Mouse (Mus musculus): Measurements from ENCODE around the gene Mdc1.
"Not testable (repeated sequence)": the region's sequence is repeated elsewhere in the genome, so short reads cannot be mapped to it uniquely, and the experiment has no call there.

Mdc1 gene

DNA sequence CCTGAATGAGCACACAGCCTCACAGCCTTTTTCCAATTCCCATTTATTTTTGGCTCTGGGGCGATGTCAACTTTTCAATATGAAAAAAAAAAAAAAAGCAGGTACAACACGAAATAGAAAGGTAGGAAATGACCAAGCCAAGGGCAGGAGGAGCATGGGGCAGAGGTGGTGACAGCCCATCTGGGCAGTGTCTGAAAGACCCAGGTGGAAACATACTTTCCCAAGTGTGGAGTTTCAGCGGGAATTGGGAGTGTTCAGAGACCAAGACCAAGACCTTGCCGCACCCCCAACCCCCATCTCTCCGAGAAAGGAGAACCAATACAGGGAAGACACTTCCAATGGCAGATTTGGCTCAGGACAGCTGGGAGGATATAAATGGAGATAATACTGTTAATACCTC, 7.4 kb upstream of the Mdc1 start:
- Histone ChIP-seq H3K27me3 (ENCODE audit: control insufficient read depth, insufficient read depth, low read length, poor library complexity, severe bottlenecking) (no peaks in the 10 kb centered on the region), H3K36me3 (ENCODE audit: control insufficient read depth, insufficient read depth, low read length, poor library complexity, severe bottlenecking) (peaks cover 15% of the 10 kb centered on the region)
- DNase-seq (ENCODE audit: low read depth, low spot score), result no peak

DNA sequence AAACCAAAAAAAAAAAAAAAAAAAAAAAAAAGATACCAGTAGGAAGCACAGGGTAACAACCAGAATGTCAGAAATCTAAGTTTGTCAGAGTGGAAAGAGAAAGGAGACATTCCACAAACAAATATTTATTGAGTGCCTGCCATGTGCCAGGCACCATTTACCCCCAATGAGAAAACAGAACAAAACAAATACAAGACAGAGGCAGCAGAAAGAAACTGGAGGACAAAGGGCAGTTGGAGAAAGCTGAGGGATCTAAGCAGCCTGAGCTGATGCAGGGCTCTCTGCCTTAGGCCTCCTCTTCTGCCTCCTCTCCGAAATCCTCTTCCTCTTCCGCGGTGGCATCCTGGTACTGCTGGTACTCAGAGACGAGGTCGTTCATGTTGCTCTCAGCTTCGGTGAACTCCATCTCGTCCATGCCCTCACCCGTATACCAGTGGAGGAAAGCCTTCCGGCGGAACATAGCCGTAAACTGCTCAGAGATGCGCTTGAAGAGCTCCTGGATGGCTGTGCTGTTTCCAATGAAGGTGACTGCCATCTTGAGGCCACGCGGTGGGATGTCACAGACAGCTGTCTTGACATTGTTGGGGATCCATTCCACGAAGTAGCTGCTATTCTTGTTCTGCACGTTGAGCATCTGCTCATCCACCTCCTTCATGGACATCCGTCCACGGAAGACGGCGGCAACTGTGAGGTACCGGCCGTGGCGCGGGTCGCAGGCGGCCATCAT, 6.5 kb upstream of the Mdc1 start:
- Histone ChIP-seq H3K27me3 (ENCODE audit: control insufficient read depth, insufficient read depth, low read length, poor library complexity, severe bottlenecking) (no peaks in the 10 kb centered on the region), H3K36me3 (ENCODE audit: control insufficient read depth, insufficient read depth, low read length, poor library complexity, severe bottlenecking) (peaks cover 15% of the 10 kb centered on the region)
- DNase-seq (ENCODE audit: low read depth, low spot score), result no peak

DNA sequence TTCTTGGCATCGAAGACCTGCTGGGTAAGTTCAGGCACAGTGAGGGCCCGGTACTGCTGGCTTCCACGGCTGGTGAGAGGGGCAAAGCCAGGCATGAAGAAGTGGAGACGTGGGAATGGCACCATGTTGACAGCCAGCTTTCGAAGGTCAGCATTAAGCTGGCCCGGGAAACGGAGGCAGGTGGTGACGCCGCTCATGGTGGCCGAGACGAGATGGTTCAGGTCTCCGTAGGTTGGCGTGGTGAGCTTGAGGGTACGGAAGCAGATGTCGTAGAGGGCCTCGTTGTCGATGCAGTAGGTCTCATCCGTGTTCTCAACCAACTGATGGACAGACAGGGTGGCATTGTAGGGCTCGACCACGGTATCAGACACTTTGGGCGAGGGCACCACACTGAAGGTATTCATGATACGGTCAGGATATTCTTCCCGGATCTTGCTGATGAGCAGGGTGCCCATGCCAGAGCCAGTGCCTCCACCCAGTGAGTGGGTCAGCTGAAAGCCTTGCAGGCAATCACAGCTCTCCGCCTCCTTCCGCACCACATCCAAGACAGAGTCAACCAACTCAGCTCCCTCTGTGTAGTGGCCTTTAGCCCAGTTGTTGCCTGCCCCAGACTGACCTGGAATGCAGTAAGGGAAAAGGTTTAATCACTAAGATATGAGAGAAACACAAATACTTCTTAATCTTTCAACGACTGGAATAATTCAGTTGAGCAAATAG, 5.7 kb upstream of the Mdc1 start:
- Histone ChIP-seq H3K36me3 (ENCODE audit: control insufficient read depth, insufficient read depth, low read length, poor library complexity, severe bottlenecking) (peaks cover 15% of the 10 kb centered on the region), H3K27me3 (ENCODE audit: control insufficient read depth, insufficient read depth, low read length, poor library complexity, severe bottlenecking) (no peaks in the 10 kb centered on the region)
- no peak for DNase-seq (ENCODE audit: low read depth, low spot score)

DNA sequence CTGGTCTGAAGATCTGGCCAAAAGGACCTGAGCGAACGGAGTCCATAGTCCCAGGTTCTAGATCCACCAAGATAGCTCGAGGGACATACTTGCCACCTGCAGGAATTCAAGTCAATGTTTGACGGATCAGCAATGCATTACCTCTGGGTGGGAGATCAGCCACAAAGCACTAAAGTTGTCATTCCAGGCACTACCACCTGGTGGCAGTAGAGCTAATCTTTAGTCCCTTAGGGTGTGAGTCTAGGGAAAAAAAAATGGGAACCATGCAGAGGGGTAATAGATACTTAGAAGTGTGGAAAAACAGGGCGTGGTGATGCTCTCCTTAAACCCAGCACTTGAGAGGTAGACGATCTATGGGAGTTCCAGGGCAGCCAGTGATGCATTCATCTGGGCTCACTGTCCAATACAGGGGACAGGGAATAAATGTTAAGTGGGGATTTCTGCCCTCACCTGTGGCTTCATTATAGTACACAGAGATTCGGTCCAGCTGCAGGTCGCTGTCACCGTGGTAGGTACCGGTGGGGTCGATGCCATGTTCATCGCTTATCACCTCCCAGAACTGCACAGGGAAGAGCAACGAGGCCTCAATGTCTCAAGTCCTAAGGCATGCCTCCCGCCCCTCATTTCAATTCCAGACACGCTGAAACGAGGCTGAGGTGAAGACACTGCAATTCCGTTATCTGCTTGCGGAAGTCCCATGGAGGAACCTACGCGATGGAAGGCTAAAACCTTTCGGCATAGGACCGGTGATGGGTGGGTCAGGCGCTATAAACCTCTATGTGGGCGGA, 4.9 kb upstream of the Mdc1 start:
- peak; percentile 90 for DNase-seq (ENCODE audit: low read depth, low spot score)
- Histone ChIP-seq H3K36me3 (ENCODE audit: control insufficient read depth, insufficient read depth, low read length, poor library complexity, severe bottlenecking) (peaks cover 15% of the 10 kb centered on the region), H3K27me3 (ENCODE audit: control insufficient read depth, insufficient read depth, low read length, poor library complexity, severe bottlenecking) (no peaks in the 10 kb centered on the region)

DNA sequence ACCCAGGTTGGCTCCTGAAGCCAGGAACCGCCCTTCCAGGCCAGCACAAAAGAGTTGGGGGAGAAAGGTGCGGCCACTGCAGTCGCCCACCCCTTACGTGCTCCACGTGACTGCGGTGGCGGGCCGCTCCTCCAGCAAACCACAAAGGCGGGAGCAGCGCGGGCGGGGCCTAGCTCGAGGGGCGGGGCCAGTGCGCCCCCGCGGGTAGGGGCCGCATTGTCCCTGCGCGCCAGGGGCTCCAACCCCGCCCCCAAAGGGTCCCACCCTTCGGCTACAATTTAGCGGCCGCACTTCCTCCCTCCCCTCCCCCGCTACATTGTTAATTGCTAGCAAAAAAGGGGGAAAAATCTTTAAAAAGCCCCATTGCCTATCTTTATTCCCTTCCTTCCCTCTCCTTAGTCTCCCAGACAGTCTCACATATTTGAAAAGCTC, 4.3 kb upstream of the Mdc1 start:
- Histone ChIP-seq H3K27me3 (ENCODE audit: control insufficient read depth, insufficient read depth, low read length, poor library complexity, severe bottlenecking) (no peaks in the 10 kb centered on the region), H3K36me3 (ENCODE audit: control insufficient read depth, insufficient read depth, low read length, poor library complexity, severe bottlenecking) (peaks cover 15% of the 10 kb centered on the region)
- peak; percentile 67 for DNase-seq (ENCODE audit: low read depth, low spot score)

DNA sequence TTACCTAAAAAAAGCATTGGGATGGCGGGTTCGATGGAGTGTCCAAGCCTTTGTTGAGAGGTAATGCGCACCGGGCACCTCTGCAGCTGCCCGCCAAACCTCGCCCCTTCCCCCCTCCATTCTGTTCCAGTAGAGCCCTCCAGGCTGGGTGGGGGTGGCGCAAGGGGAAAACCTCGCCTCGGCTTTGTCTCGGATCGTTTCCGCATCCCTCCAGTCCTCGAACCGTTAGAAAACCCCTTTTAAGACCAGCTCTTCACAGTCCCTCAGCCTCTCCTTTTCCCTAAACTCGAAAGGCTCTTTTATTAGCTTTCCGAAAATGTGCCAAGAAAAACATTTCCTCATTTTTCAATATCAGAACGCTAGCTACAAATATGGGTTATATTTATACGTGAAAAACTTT, 3.8 kb upstream of the Mdc1 start:
- peaks cover 15% of the 10 kb centered on the region for H3K36me3 ChIP-seq (ENCODE audit: control insufficient read depth, insufficient read depth, low read length, poor library complexity, severe bottlenecking)
- DNase-seq (ENCODE audit: low read depth, low spot score), result peak; percentile 46
- H3K27me3 ChIP-seq (ENCODE audit: control insufficient read depth, insufficient read depth, low read length, poor library complexity, severe bottlenecking), result no peaks in the 10 kb centered on the region

DNA sequence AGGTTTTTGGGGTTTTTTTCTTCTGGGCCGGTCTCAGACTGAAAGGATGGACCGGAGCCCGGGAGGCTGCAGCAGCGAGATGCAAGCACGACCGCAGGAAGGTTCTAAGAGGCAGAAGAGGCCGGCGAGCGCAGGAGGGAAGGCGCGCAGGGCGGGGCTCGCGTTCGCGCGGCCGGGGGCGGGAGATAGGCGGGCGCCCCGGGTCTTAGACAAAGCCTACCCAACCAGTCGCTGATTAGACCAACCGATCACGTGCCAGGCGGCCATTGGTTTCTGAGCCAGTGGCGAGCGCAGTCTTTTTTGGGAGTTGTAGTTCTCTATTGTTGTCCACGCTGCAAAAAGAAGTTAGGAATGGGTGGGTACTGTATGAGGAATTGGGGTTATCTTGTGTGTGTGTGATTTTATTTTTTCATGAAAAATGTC, 3.2 kb upstream of the Mdc1 start, which contains the start of gene Tubb5:
Gene Tubb5 (minus strand): TSS at position 185 of the 423 bp plus-strand sequence.
- peak; percentile 92 for DNase-seq (ENCODE audit: low read depth, low spot score)
- Histone ChIP-seq H3K36me3 (ENCODE audit: control insufficient read depth, insufficient read depth, low read length, poor library complexity, severe bottlenecking) (peaks cover 13% of the 10 kb centered on the region), H3K27me3 (ENCODE audit: control insufficient read depth, insufficient read depth, low read length, poor library complexity, severe bottlenecking) (no peaks in the 10 kb centered on the region)

DNA sequence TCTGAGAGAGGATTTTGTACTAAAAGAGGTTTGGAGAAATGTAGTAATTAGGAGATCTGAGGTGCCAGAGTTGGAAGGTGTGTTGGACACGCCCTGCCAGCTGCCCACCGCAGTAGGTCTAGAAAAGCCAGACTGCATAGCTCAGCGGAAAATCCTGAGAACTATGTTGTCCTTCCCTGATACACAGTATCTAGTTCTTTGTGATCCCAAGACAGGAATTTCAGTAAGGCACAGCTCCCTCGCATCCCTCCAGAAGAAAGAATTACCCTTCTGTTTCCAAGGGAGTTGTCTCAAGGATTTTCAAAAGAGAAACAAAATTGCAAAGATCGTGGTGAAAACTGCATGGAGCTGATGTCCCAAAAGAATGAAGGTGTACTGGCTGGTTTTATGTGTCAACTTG, 2.7 kb upstream of the Mdc1 start:
- Histone ChIP-seq H3K36me3 (ENCODE audit: control insufficient read depth, insufficient read depth, low read length, poor library complexity, severe bottlenecking) (peaks cover 12% of the 10 kb centered on the region), H3K27me3 (ENCODE audit: control insufficient read depth, insufficient read depth, low read length, poor library complexity, severe bottlenecking) (no peaks in the 10 kb centered on the region)
- DNase-seq (ENCODE audit: low read depth, low spot score), result no peak

DNA sequence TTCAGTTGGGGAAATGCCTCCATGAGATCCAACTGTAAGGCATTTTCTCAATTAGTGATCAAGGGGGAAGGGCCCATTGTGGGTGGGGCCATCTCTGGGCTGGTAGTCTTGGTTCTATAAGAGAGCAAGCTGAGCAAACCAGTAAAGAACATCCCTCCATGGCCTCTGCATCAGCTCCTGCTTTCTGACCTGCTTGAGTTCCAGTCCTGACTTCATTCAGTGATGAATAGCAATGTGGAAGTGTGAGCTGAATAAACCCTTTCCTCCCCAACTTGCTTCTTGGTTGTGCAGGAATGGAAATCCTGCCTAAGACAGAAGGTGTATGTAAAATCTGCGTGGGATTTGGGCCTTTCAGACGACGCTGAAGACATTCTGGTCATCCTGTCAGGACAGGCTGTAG, 2.3 kb upstream of the Mdc1 start:
- not testable (repeated sequence) for DNase-seq (ENCODE audit: low read depth, low spot score); H3K27me3 ChIP-seq (ENCODE audit: control insufficient read depth, insufficient read depth, low read length, poor library complexity, severe bottlenecking)
- peaks cover 10% of the 10 kb centered on the region for H3K36me3 ChIP-seq (ENCODE audit: control insufficient read depth, insufficient read depth, low read length, poor library complexity, severe bottlenecking)

DNA sequence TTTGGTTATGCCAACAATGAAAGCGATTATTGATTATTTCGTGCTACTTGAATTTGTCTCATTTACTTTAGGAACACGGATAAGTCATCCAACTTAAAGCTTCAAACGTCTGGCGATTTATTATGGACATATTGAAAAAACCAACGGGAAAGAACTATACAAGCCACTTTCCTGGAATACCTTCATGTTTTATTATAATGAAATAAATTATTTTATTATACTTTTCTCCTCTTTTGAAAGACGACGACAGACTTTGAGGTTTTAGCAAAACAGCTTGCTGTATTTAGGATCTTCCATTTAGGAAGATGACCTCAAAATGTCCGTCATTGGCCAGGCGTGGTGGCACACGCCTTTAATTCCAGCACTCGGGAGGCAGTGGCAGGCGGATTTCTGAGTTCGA, 754 bp upstream of the Mdc1 start:
- DNase-seq (ENCODE audit: low read depth, low spot score), result no peak
- H3K27me3 ChIP-seq (ENCODE audit: control insufficient read depth, insufficient read depth, low read length, poor library complexity, severe bottlenecking), result no peaks in the 10 kb centered on the region
- H3K36me3 ChIP-seq (ENCODE audit: control insufficient read depth, insufficient read depth, low read length, poor library complexity, severe bottlenecking), result peaks cover 9% of the 10 kb centered on the region

DNA sequence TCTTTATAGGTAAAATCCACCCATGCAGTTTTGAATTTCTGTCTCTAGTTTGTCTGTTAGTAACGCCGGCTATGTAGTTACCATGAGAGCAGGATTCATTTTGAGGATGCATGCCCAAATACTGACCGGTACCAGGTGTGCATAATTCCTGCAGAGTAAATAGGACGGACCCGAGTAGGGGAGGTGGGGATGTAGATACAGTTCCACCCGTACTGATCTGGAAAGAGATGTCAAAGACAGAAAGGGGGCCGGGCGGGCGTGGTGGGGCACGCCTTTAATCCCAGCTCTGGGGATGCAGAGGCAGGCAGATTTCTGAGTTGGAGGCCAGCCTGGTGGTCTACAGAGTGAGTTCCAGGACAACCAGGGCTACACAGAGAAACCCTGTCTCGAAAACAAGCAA, 691 bp downstream of the Mdc1 start:
- H3K27me3 ChIP-seq (ENCODE audit: control insufficient read depth, insufficient read depth, low read length, poor library complexity, severe bottlenecking), result no peaks in the 10 kb centered on the region
- no peak for DNase-seq (ENCODE audit: low read depth, low spot score)
- peaks cover 11% of the 10 kb centered on the region for H3K36me3 ChIP-seq (ENCODE audit: control insufficient read depth, insufficient read depth, low read length, poor library complexity, severe bottlenecking)

DNA sequence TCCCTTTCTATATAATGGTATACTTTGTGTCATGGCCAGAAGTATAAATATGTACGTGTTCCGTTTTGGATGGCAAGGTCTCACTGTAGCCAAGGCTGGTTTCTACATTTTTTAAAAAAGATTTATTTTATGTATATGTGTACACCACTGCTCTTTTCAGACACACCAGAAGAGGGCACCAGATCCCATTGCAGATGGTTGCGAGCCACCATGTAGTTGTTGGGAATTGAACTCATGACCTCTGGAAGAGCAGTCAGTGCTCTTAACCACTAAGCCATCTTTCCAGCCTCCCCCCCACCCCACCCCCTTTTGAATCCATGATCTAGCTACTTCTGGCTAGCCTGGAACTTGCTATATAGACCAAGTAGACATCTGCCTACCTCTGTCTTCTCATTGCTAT, 2.2 kb downstream of the Mdc1 start:
- peak; percentile 29 for DNase-seq (ENCODE audit: low read depth, low spot score)
- H3K27me3 ChIP-seq (ENCODE audit: control insufficient read depth, insufficient read depth, low read length, poor library complexity, severe bottlenecking), result no peaks in the 10 kb centered on the region
- H3K36me3 ChIP-seq (ENCODE audit: control insufficient read depth, insufficient read depth, low read length, poor library complexity, severe bottlenecking), result peaks cover 11% of the 10 kb centered on the region

DNA sequence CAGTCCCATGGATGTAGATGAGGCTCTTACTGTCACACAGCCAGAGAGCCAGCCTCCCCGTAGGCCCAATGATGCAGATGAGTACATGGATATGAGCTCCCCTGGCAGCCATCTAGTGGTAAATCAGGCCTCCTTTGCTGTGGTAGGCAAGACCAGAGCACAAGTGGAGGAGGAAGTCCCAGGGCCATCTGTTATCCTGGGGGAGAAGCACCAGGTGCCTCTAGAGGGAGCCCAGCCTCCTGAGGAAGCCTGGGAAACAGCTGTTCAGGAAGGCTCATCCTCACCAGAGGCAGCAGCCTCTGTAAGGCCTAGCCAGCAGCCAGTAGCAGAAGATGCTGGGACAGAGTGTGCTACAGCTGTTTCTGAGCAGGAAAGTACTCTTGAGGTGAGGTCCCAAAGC, 6.8 kb downstream of the Mdc1 start:
- Histone ChIP-seq H3K27me3 (ENCODE audit: control insufficient read depth, insufficient read depth, low read length, poor library complexity, severe bottlenecking) (no peaks in the 10 kb centered on the region), H3K36me3 (ENCODE audit: control insufficient read depth, insufficient read depth, low read length, poor library complexity, severe bottlenecking) (peaks cover 18% of the 10 kb centered on the region)
- no peak for DNase-seq (ENCODE audit: low read depth, low spot score)

DNA sequence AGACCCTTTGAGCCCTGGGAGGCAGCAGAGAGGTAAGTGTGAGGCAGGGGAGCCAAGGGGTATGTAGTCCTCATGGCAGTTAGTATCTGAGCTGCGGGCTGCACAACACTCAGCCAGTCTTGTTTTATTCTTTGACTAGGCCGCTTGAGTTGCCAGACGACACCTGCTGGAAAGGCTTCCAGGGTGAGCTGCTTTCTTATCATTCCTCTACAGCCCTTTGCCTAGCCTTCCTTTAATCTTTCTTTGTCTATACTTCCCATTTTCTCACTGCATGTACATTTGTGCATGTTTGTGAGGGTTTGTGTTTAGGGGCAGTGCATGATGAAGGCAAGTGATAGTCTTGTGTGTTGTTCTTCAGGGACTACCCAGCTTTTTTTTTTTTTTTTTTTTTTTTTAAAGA, 9.7 kb downstream of the Mdc1 start:
- DNase-seq (ENCODE audit: low read depth, low spot score), result no peak
- Histone ChIP-seq H3K36me3 (ENCODE audit: control insufficient read depth, insufficient read depth, low read length, poor library complexity, severe bottlenecking) (peaks cover 13% of the 10 kb centered on the region), H3K27me3 (ENCODE audit: control insufficient read depth, insufficient read depth, low read length, poor library complexity, severe bottlenecking) (no peaks in the 10 kb centered on the region)

DNA sequence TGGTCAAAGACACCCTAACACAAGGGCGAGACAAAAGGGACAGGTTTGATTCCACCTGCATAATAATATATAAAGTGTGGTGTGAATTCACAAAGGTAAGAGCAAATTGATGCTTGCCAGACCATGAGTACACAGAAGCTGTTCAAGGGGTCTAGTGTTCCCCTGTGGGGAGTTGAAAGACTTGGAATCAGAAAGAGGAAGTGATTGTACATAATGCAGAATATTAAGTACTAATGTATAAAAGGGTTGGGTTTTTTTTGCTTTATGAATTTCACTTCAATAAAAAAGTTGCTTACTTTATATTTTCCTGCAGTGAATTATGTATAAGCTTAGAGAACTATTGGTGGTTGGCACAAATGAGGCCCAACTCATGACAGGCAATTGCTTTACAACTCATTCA, 18.1 kb downstream of the Mdc1 start:
- Histone ChIP-seq H3K27me3 (ENCODE audit: control insufficient read depth, insufficient read depth, low read length, poor library complexity, severe bottlenecking) (no peaks in the 10 kb centered on the region), H3K36me3 (ENCODE audit: control insufficient read depth, insufficient read depth, low read length, poor library complexity, severe bottlenecking) (peaks cover 2% of the 10 kb centered on the region; the same call in 1 of the 2 replicates)
- DNase-seq (ENCODE audit: low read depth, low spot score), result no peak
